Mouse (Mus musculus) heart, postnatal 0 days (tissue): ENCODE data around the gene Trp53bp2. TPM values are rescaled to one million over a fixed set of nuclear protein-coding genes. Genes with fewer than 3 reads are reported as not detected.
A peak's percentile ranks its signal among the peaks of the same experiment; 100 is the strongest.

Source experiments
- ATAC-seq: fragments of 200-750 bp; cut with Nextera tagmentation; 2 replicates; pipeline ENCODE4 v1.8.0; 2017; ENCODE audit warnings: low read depth, moderate number of reproducible peaks, moderate library complexity; ENCODE audit not compliant: insufficient read depth
- DNase-seq: peaks from one replicate; pipeline ENCODE4 v3.0.0-alpha.2; 2016; ENCODE audit warnings: low spot score
- H3K27ac ChIP-seq: fragments of 300-500 bp; sonication (generic); 2 replicates; pipeline ENCODE4 v1.5.1; 2014; ENCODE audit warnings: low read depth, mild to moderate bottlenecking
- H3K27me3 ChIP-seq: fragments of 300-500 bp; sonication (generic); 2 replicates; pipeline ENCODE4 v1.6.1; 2014; ENCODE audit warnings: low read length, mixed read lengths; ENCODE audit not compliant: control insufficient read depth, insufficient read depth
- H3K36me3 ChIP-seq: fragments of 300-500 bp; sonication (generic); replicated peaks from 2 replicates; pipeline ENCODE4 v1.6.1; 2014; ENCODE audit warnings: low read length, mixed read lengths; ENCODE audit not compliant: control insufficient read depth, insufficient read depth
- H3K4me1 ChIP-seq: fragments of 300-500 bp; sonication (generic); 2 replicates; pipeline ENCODE4 v1.6.1; 2014; ENCODE audit warnings: antibody characterized with exemption; ENCODE audit not compliant: control insufficient read depth, insufficient read depth
- H3K4me2 ChIP-seq: fragments of 300-500 bp; sonication (generic); 2 replicates; pipeline ENCODE4 v1.6.1; 2014; ENCODE audit warnings: low read depth, mild to moderate bottlenecking, low read length, moderate library complexity
- H3K4me3 ChIP-seq: fragments of 300-500 bp; sonication (generic); 2 replicates; pipeline ENCODE4 v1.5.1; 2014; ENCODE audit warnings: low read depth, low read length
- H3K9ac ChIP-seq: fragments of 300-500 bp; sonication (generic); replicated peaks from 2 replicates; pipeline ENCODE4 v1.6.1; 2014; ENCODE audit warnings: low read depth, low read length, mixed read lengths
- H3K9me3 ChIP-seq: fragments of 300-500 bp; sonication (generic); replicated peaks from 2 replicates; pipeline ENCODE4 v1.6.1; 2016; ENCODE audit warnings: low read length; ENCODE audit not compliant: control insufficient read depth
- CTCF ChIP-seq: IDR thresholded peaks from 2 replicates; pipeline ENCODE4 v1.5.1; 2016; ENCODE audit warnings: antibody characterized with exemption, control low read depth, low read depth
- EP300 ChIP-seq: IDR thresholded peaks from 2 replicates; pipeline ENCODE4 v1.6.1; 2016; ENCODE audit warnings: antibody characterized with exemption, low read depth
- WGBS: fragments of 180-500 bp; shearing (Covaris S2); extraction: QIAGEN DNeasy Blood & Tissue Kit; methylation state at CpG from one replicate; pipeline ENCODE4 v1.1.7; 2014; 5-methylcytosine and 5-hydroxymethylcytosine counted together
- polyA plus RNA-seq: library from polyadenylated mRNA; unstranded; fragments of >200 nt; fragmentation: Nextera tagmentation; extraction: Ambion mirVana; gene quantifications from 2 replicates; pipeline ENCODE4 v1.2.1, GENCODE M21; 2015
- total RNA-seq: library from RNA; depleted of rRNA; stranded (reverse); fragments of >200 nt; gene quantifications from 2 replicates; pipeline ENCODE4 v1.2.3, GENCODE M21; 2014; ENCODE audit warnings: low replicate concordance

The Trp53bp2 gene
- total and polyA plus RNA-seq, 2 experiments from 2014 or later = 8.3 to 13.6 TPM

DNA sequence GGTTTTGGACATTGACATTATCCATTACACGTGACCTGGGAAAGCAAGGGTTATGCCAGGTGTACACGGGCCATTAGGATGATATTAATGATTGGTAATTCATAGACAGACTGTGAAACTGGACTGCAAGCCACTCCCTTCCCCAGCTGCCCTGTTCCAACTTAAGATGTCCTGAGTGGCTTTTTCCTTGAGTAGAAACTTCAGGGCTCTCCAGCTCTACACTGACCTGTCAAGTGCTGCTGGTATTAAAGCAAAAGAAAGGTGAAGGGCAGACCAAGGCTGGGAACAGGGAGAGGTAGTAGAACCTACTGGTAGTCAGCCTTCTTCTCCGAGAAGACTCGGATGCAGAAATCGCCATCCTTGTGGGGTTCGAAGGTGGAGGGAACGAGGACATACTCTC, 72.2 kb downstream of the Trp53bp2 start:
- TF ChIP-seq EP300 = no peak
- no peak for TF ChIP-seq CTCF
- Histone ChIP-seq H3K4me1 (no peaks in the 10 kb centered on the region), H3K9me3 (no peaks in the 10 kb centered on the region), H3K27ac (no peak overlapping the region), H3K9ac (no peak overlapping the region), H3K27me3 (no peaks in the 10 kb centered on the region), H3K4me3 (no peak overlapping the region), H3K36me3 (peaks cover 85% of the 10 kb centered on the region), H3K4me2 (no peak overlapping the region)
- ATAC-seq = no peak
- WGBS = 92% methylated on average over 7 of the region's 7 CpGs
- no peak for DNase-seq

DNA sequence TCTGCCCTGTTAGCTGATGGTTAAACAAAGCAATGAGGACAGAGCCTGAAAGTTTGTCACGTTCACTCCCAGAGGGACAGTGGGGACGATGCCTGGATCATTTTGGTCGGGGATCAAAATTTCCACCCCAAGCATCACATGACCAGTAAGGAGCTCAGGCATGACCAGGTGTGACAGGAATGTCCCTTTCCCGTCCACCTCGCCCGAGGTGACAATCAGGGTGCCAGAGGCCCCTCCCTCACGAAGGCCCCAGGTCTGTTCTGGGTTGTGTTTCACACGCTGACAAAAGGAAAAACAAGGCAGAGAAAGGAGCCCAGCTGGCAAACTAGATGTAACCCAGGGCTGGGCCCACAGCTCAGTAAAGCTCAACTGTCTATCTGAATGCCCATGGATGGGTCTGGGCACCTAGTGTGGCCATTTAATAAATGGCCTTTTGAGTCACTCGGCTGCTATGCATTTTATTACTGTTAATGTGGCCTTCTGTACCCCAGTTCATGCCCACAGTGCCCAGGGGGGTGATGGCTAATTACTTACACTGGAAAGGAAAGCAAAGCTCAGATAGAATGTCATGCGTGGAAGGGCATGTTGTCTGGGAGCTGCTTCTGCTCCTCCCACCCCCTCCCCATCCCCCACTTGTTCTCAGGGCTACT, 72.8 kb downstream of the Trp53bp2 start:
- H3K4me3 ChIP-seq = no peak overlapping the region
- H3K4me1 ChIP-seq = no peaks in the 10 kb centered on the region
- DNase-seq (no peak), ATAC-seq (no peak)
- H3K27me3 ChIP-seq = no peaks in the 10 kb centered on the region
- H3K9ac ChIP-seq = no peak overlapping the region
- no peaks in the 10 kb centered on the region for H3K9me3 ChIP-seq
- H3K27ac ChIP-seq = no peak overlapping the region
- no peak overlapping the region for H3K4me2 ChIP-seq
- TF ChIP-seq CTCF (no peak), EP300 (no peak)
- peaks cover 85% of the 10 kb centered on the region for H3K36me3 ChIP-seq
- 90% methylated on average over 10 of the region's 10 CpGs for WGBS

DNA sequence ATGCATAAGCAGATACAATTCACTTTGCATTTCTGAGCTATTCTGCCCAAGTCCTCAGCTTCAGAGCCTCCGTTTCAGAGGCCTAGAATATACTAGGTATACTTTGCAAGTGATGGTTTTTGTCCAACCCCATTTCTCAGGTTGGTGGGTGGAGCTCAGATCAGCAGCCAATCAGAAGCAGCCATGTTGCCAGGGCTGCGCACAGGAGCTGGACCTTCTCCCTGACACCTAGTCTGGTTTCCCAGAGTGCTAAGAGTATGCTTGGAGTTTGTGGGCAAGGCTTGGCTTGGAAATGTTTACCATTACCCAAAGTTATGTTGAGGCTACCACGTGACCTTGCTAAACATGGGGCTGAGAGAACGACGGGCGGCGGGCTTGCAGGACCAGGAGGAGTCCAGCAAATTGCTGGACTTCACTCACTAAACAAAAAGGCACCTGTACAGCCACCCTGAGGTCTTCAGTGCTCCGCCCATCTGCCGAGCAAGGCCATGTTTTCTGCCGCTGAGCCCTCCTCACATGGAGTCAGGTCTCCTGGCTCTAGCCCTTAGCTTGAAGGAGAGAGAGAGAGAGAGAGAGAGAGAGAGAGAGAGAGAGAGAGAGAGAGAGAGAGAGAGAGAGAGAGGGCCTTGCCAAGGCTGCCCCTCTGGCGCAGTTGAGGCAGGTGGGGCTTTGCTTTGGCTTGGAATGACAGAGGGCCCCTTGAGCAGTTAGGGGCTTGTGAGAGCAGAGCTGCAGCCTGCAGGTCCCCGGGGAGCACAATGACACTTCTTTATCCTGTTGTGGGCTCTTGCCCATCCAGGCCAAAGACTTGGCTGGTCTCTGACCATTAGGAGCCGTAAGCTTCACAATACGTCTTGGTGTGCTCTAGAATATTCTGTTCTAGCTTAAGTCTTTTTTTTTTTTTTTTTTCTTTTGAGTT, 74.3 kb downstream of the Trp53bp2 start:
- no peaks in the 10 kb centered on the region for H3K27me3 ChIP-seq
- peaks cover 87% of the 10 kb centered on the region for H3K36me3 ChIP-seq
- H3K27ac ChIP-seq = no peak overlapping the region
- 80% methylated on average over 14 of the region's 14 CpGs for WGBS
- no peak overlapping the region for H3K9ac ChIP-seq
- H3K4me1 ChIP-seq = no peaks in the 10 kb centered on the region
- no peak overlapping the region for H3K4me3 ChIP-seq
- H3K4me2 ChIP-seq = no peak overlapping the region
- TF ChIP-seq EP300 (no peak), CTCF (no peak)
- ATAC-seq = no peak
- no peak for DNase-seq
- no peaks in the 10 kb centered on the region for H3K9me3 ChIP-seq

DNA sequence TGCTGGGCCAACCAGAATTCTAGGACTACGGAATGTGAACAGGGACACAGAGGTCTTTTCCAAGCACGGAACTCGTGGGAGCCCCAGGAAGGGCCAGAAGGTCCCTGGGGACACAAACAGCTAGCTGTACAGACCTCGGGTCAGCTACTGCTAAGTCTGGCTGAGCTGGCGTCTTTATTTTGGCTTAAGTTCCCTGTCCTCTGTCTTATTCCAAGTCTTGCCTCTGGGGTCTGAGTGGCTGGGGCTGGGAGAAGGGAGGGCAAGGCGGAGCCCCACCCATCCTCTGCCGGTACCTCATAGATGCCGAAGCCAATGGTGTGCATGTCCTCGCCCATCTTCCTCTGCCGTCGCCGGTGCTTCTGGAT, 74.9 kb downstream of the Trp53bp2 start:
- TF ChIP-seq EP300 (no peak), CTCF (no peak)
- H3K4me2 ChIP-seq = no peak overlapping the region
- H3K9ac ChIP-seq = no peak overlapping the region
- H3K9me3 ChIP-seq = no peaks in the 10 kb centered on the region
- H3K27me3 ChIP-seq = no peaks in the 10 kb centered on the region
- no peaks in the 10 kb centered on the region for H3K4me1 ChIP-seq
- WGBS = 63% methylated on average over 12 of the region's 12 CpGs
- H3K27ac ChIP-seq = no peak overlapping the region; the same call in 1 of the 2 replicates
- H3K4me3 ChIP-seq = no peak overlapping the region
- ATAC-seq = peak; percentile 56
- peaks cover 87% of the 10 kb centered on the region for H3K36me3 ChIP-seq
- peak; percentile 55 for DNase-seq

DNA sequence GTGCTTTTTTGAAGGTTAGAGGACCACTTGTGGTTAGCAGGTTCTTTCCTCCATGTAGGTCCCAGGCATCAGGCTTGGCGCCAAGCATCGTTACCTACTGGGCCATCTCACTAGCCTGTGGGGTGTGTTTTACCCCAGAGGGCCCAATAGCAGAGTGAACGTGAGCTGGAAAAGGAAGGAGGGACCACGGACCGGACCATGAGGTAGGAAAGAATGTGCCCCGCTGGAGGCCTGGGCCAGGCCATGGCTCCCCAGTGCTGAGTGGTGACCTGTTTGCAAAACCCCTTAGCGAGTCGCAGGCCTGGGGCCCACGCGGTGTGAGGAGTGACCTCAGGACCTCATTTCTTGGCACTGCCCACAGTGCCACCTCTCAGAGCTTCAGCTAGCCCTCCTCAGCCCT, 79.5 kb downstream of the Trp53bp2 start:
- ATAC-seq (no peak), DNase-seq (no peak)
- no peak overlapping the region for H3K9ac ChIP-seq
- no peak overlapping the region for H3K4me2 ChIP-seq
- no peaks in the 10 kb centered on the region for H3K27me3 ChIP-seq
- TF ChIP-seq CTCF = no peak
- no peak for TF ChIP-seq EP300
- H3K4me1 ChIP-seq = peaks cover 3% of the 10 kb centered on the region
- 89% methylated on average over 10 of the region's 10 CpGs for WGBS
- peaks cover 77% of the 10 kb centered on the region for H3K36me3 ChIP-seq
- no peak overlapping the region for H3K27ac ChIP-seq
- H3K9me3 ChIP-seq = no peaks in the 10 kb centered on the region
- no peak overlapping the region for H3K4me3 ChIP-seq
